Comparison of ENCODE assay signal across 8 mouse cellular contexts in the genomic region with DNA sequence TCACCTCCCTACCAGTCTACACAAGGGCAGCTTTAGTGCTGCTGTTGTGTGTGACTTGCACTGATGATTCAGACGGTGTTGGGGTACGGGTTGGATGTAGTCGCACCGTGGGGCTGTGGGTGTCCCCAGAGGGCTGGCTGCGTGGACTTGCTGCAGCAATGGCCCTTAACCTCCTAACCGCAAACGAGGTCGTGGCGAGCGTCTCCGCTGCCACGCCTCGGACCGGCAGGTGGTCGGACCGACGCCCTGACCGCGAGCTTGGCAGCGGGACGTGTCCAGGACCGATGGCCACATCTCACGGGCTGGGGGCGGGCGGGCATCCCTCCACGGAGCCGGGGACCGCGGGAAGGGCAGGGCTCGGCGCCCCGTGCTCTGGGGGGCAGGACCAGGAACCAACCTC. TPM values are rescaled to one million over a fixed set of nuclear protein-coding genes. Genes with fewer than 3 reads are reported as not detected.
DNase-seq lines count a peak whose midpoint lies in the region; ATAC-seq and TF ChIP-seq lines count a peak whose summit lies in the region.

No protein-coding gene starts in this region.

- peaks cover 16% of the 10 kb centered on the region for H3K79me2 ChIP-seq in MEL (ENCODE audit: control insufficient read depth, insufficient read depth, low read length, poor library complexity)

- ATAC-seq in heart, embryonic 14.5 days (ENCODE audit: insufficient number of reproducible peaks, insufficient read depth, low FRiP score, low read depth): peak; percentile 45; the same call in 1 of the 2 replicates

- WGBS in heart, embryonic 14.5 days: under 1% methylated on average over 31 of the region's 32 CpGs

- H3K4me3 ChIP-seq in MEL (ENCODE audit: control insufficient read depth in 1 of 2, insufficient read depth in 1 of 2, low read depth in 2 of 2, low read length in 2 of 2): peak overlapping the region; percentile 65 to 75
- H3K4me3 ChIP-seq in cortical plate, adult 2 months (ENCODE audit: insufficient read depth, low read length): peak overlapping the region; percentile 89
- H3K4me3 ChIP-seq in heart, embryonic 14.5 days (ENCODE audit: control insufficient read depth in 1 of 2, insufficient read depth in 1 of 2, low read depth in 1 of 2, low read length in 2 of 2): peak overlapping the region; percentile 74 to 89

- H3K27ac ChIP-seq in MEL (ENCODE audit: control insufficient read depth, low read depth, low read length): peak overlapping the region; percentile 83
- peak overlapping the region; percentile 47 for H3K27ac ChIP-seq in cortical plate, adult 2 months (ENCODE audit: insufficient read depth, low read length)
- H3K27ac ChIP-seq in heart, embryonic 14.5 days (replicated peaks in 1 of 2; ENCODE audit: control insufficient read depth in 1 of 2, insufficient read depth in 1 of 2, low read depth in 2 of 2, low read length in 2 of 2): peak overlapping the region; percentile 87 to 93

- peak overlapping the region; percentile 90 for H3K4me2 ChIP-seq in heart, embryonic 14.5 days (ENCODE audit: low read length)

- no peaks in the 10 kb centered on the region for H3K27me3 ChIP-seq in MEL (ENCODE audit: control insufficient read depth in 1 of 2, insufficient read depth in 2 of 2, low read length in 2 of 2)
- no peaks in the 10 kb centered on the region for H3K27me3 ChIP-seq in heart, embryonic 14.5 days (ENCODE audit: control insufficient read depth, insufficient read depth, low read length)

- intact Hi-C loops in left cerebral cortex, postnatal 36 days (cut with DNase I): loop anchor here (2.0 kb wide), 1 partner anchor 68 kb away; the partner anchor contains the start of gene Etnk1

- TF ChIP-seq POLR2A in MEL (IDR thresholded peaks at IDR 0.05; ENCODE audit: control insufficient read depth in 1 of 2, insufficient read depth in 1 of 2, low read depth in 1 of 2, low read length in 2 of 2, poor library complexity in 1 of 2): no peak; a peak in 1 of 4 replicates
- no peak for TF ChIP-seq POLR2A in cortical plate, adult 2 months (IDR thresholded peaks at IDR 0.05; ENCODE audit: extremely low read depth, insufficient read depth, low read length)

- TF ChIP-seq CTCF in MEL (IDR thresholded peaks at IDR 0.05 in 2 of 3, conservative IDR thresholded peaks at IDR 0.05 in 1 of 3; ENCODE audit: control insufficient read depth in 1 of 3, insufficient read depth in 1 of 3, low read depth in 2 of 3, low read length in 3 of 3, poor library complexity in 1 of 3, severe bottlenecking in 1 of 3): no peak
- no peak for TF ChIP-seq CTCF in cortical plate, adult 2 months (IDR thresholded peaks at IDR 0.05; ENCODE audit: extremely low read depth, insufficient read depth, low read length)

- H3K9ac ChIP-seq in MEL (ENCODE audit: control insufficient read depth, low read depth, low read length, poor library complexity, severe bottlenecking): peak overlapping the region; percentile 86
- H3K9ac ChIP-seq in heart, embryonic 14.5 days (ENCODE audit: low read length): peak overlapping the region; percentile 90

- no peaks in the 10 kb centered on the region for H3K9me3 ChIP-seq in MEL (replicated peaks; ENCODE audit: insufficient read depth, low read length)
- H3K9me3 ChIP-seq in heart, embryonic 14.5 days (ENCODE audit: control insufficient read depth, low read length): no peaks in the 10 kb centered on the region

- peaks cover 0 to 9% of the 10 kb centered on the region in 2 experiments; a peak in 2 of 4 replicates for H3K4me1 ChIP-seq in MEL (ENCODE audit: control insufficient read depth in 1 of 2, insufficient read depth in 2 of 2, low read length in 2 of 2)
- H3K4me1 ChIP-seq in cortical plate, adult 2 months (ENCODE audit: control insufficient read depth, insufficient read depth, low read length): peaks cover 7% of the 10 kb centered on the region
- H3K4me1 ChIP-seq in heart, embryonic 14.5 days (ENCODE audit: control insufficient read depth in 2 of 2, insufficient read depth in 2 of 2, low read length in 2 of 2): peaks cover 0 to 2% of the 10 kb centered on the region in 2 experiments; a peak in 1 of 4 replicates

- TF ChIP-seq RAD21 in MEL (IDR thresholded peaks at IDR 0.05; ENCODE audit: low read depth, low read length): no peak

- no peak for TF ChIP-seq EP300 in MEL (IDR thresholded peaks at IDR 0.05; ENCODE audit: low read depth in 1 of 2, low read length in 2 of 2)

- DNase-seq in left cerebral cortex, adult 8-10 months (ENCODE audit: low spot score in 2 of 2): peak; percentile 25 to 31
- no peak for DNase-seq in left cerebral cortex, postnatal 36 days (ENCODE audit: low spot score in 2 of 2)
- DNase-seq in MEL (ENCODE audit: low read depth, low spot score): peak; percentile 67
- DNase-seq in layer of hippocampus, adult 8-10 months (ENCODE audit: low spot score in 2 of 2): peak; percentile 22 to 35
- DNase-seq in mesoderm, embryonic 11.5 days (ENCODE audit: low read depth, low spot score): peak; percentile 51
- peak; percentile 41 to 42 for DNase-seq in spleen, postnatal 36 days (ENCODE audit: low spot score in 2 of 2)

- peaks cover 0 to 4% of the 10 kb centered on the region in 2 experiments; a peak in 3 of 4 replicates for H3K36me3 ChIP-seq in MEL (ENCODE audit: control insufficient read depth in 1 of 2, insufficient read depth in 2 of 2, low read length in 2 of 2)
- H3K36me3 ChIP-seq in heart, embryonic 14.5 days (ENCODE audit: control insufficient read depth, insufficient read depth, low read length): peaks cover 15% of the 10 kb centered on the region

TF ChIP-seq in MEL, 35 proteins besides CTCF, POLR2A, EP300 and RAD21:
- no peak for TF ChIP-seq USF2 (IDR thresholded peaks at IDR 0.05; ENCODE audit: borderline replicate concordance in 1 of 2, insufficient read depth in 1 of 2, low read depth in 1 of 2, low read length in 2 of 2)
- TF ChIP-seq SIN3A (IDR thresholded peaks at IDR 0.05; ENCODE audit: low read length): 0 out of 2 replicates have a peak, but pooled peaks have one; percentile 3

RNA-seq across cellular contexts. Expression of gene C2cd5, which starts 0.7 kb away (rescaled TPM):
- 10 to 100 TPM; 91.6 to 96.6 (median 95.4) TPM for total RNA-seq in left cerebral cortex, adult 8-10 months (2022)
- total RNA-seq in left cerebral cortex, postnatal 36 days (2021): 100 to 1,000 TPM in 1 of 2 experiments, 10 to 100 TPM in 1; 75.8 to 109 TPM
- 16.2 and 19.8 TPM in 2 replicates for total RNA-seq in MEL (2012; rRNA removed)
- 10 to 100 TPM; 30.5 to 47.6 TPM for polyA plus RNA-seq in MEL (2012; ENCODE audit: insufficient read depth in 1 of 2, insufficient read length in 2 of 2, low read depth in 1 of 2, low replicate concordance in 2 of 2, missing spikeins in 1 of 2)
- 96.5 and 100 TPM in 2 replicates for polyA plus RNA-seq in cortical plate, adult 2 months (2012; rRNA removed)
- 20.7 and 22.4 TPM in 2 replicates for polyA plus RNA-seq in heart, embryonic 14.5 days (2014; fragmentation: Nextera tagmentation; extraction: Ambion mirVana)
- 100 to 1,000 TPM in 2 of 4 experiments, 10 to 100 TPM in 2; 88.0 to 114 (median 98.7) TPM for total RNA-seq in layer of hippocampus, adult 8-10 months (2022)

Comparison
In these comparisons a context has a peak if more than half of its experiments do, and no peak if none do; other contexts are left out.
1. DNase-seq: peak in left cerebral cortex, adult 8-10 months (2 of 2), MEL (single experiment), layer of hippocampus, adult 8-10 months (2 of 2), mesoderm, embryonic 11.5 days (single experiment) and spleen, postnatal 36 days (2 of 2); none in left cerebral cortex, postnatal 36 days (0 of 2).
2. Peak in every context shown above with its lines, with median percentiles within 50 percentile points of each other: H3K27ac ChIP-seq and H3K4me3 ChIP-seq.